Mouse (Mus musculus) liver, adult 2 months (tissue): Measurements from ENCODE around the gene Ano7. TPM values are rescaled to one million over a fixed set of nuclear protein-coding genes. Genes with fewer than 3 reads are reported as not detected.
"Not testable (repeated sequence)": the region's sequence is repeated elsewhere in the genome, so short reads cannot be mapped to it uniquely, and the experiment has no call there.

ENCODE experiments used
- DNase-seq: peaks from one replicate; pipeline ENCODE4 v3.0.0-alpha.2; 2011; ENCODE audit warnings: low read depth, low spot score; ENCODE audit errors: extremely low read depth
- H3K27ac ChIP-seq: fragments of 200-500 bp; replicated peaks from 2 replicates; pipeline ENCODE4 v1.5.1; 2012; ENCODE audit warnings: low read depth, mild to moderate bottlenecking, control low read depth, inconsistent platforms, low read length; ENCODE audit not compliant: insufficient read depth
- H3K27me3 ChIP-seq: fragments of 200-500 bp; 2 replicates; pipeline ENCODE4 v1.6.1; 2012; ENCODE audit warnings: mild to moderate bottlenecking, moderate library complexity, low read length, inconsistent platforms; ENCODE audit not compliant: control insufficient read depth, insufficient read depth
- H3K36me3 ChIP-seq: fragments of 200-500 bp; 2 replicates; pipeline ENCODE4 v1.6.1; 2012; ENCODE audit warnings: low read length, inconsistent platforms; ENCODE audit not compliant: control insufficient read depth, insufficient read depth
- H3K4me1 ChIP-seq: fragments of 200-500 bp; 2 replicates; pipeline ENCODE4 v1.6.1; 2011; ENCODE audit warnings: low read length; ENCODE audit not compliant: control insufficient read depth, insufficient read depth
- H3K4me3 ChIP-seq: fragments of 200-500 bp; 2 replicates; pipeline ENCODE4 v1.5.1; 2011; ENCODE audit warnings: low read depth, mild to moderate bottlenecking, control low read depth, low read length, moderate library complexity; ENCODE audit not compliant: insufficient read depth
- H3K79me2 ChIP-seq: fragments of 200-500 bp; 2 replicates; pipeline ENCODE4 v1.6.1; 2012; ENCODE audit warnings: inconsistent platforms, mild to moderate bottlenecking, low read length, moderate library complexity; ENCODE audit not compliant: control insufficient read depth, insufficient read depth
- H3K9ac ChIP-seq: fragments of 200-500 bp; 2 replicates; pipeline ENCODE4 v1.6.1; 2012; ENCODE audit warnings: low read depth, mild to moderate bottlenecking, control low read depth, inconsistent platforms, low read length
- CTCF ChIP-seq: fragments of 200-500 bp; IDR thresholded peaks from 2 replicates; pipeline ENCODE4 v1.5.1; 2011; ENCODE audit warnings: low read depth, low read length, control low read depth
- POLR2A ChIP-seq: fragments of 200-500 bp; IDR thresholded peaks from 2 replicates; pipeline ENCODE4 v1.6.1; 2011; ENCODE audit warnings: low read length, control low read depth; ENCODE audit not compliant: insufficient read depth; ENCODE audit errors: extremely low read depth
- WGBS: fragments of 180-500 bp; shearing (Covaris S2); methylation state at CpG from one replicate; pipeline ENCODE4 v1.1.7; 2018; 5-methylcytosine and 5-hydroxymethylcytosine counted together
- polyA plus RNA-seq: library from polyadenylated mRNA; depleted of rRNA; stranded (reverse); fragments of >200 nt; gene quantifications from 2 replicates; pipeline ENCODE4 v1.2.3, GENCODE M21; 2012
- total RNA-seq: library from RNA; depleted of rRNA; stranded (reverse); fragments of >200 nt; gene quantifications from 2 replicates; pipeline ENCODE4 v1.2.3, GENCODE M21; 2014

The Ano7 gene
- total and polyA plus RNA-seq, 2 experiments: 0.02 TPM; not detected in 1

DNA sequence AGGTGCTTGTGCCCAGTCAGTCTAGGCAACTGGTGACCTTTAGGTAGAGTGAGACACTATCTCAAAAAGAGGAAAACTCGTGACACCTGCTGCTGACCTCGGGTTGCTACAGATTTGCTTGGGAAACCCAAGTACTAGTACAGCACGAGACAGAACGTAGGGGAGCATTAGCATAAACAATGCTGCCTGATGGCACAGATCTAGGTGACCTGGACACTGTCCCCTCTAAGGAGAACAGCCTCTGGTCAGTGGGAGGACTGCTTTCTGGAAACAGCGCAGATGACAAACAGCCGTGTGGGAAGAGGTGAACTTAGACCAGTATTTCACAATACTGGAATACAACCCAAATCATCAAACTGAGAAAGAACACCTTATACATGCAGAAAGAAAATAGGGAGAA is 58.4 kb downstream of the Ano7 start:
- TF ChIP-seq POLR2A (no peak), CTCF (no peak)
- peak; percentile 92 for DNase-seq
- Histone ChIP-seq H3K27me3 (no peaks in the 10 kb centered on the region), H3K27ac (peak overlapping the region; percentile 51), H3K79me2 (peaks cover 5% of the 10 kb centered on the region; the same call in 1 of the 2 replicates), H3K36me3 (peaks cover 79% of the 10 kb centered on the region), H3K4me1 (peaks cover 13% of the 10 kb centered on the region), H3K4me3 (no peak overlapping the region), H3K9ac (no peak overlapping the region)
- 20% methylated on average over 6 of the region's 6 CpGs for WGBS

DNA sequence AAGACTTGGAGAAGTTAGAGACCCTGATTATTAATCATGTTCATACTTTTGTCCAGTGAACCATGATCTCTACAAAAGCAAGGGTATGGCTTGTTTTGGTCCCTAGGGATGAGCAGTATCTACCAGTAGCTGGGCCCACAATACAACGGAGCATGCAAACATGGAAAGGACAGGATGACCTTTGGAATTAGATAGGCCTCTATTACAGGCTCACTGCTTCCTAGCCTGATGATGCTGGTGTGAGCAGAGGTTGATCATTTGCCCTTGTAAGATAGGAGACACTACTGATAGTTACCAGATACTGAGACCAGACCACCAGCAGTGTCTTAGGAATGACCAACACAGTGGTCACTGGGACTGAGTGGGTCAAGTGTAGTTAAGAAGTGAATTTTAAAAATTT is 65.6 kb downstream of the Ano7 start:
- no peaks in the 10 kb centered on the region for H3K27me3 ChIP-seq
- no peak overlapping the region for H3K9ac ChIP-seq
- H3K4me1 ChIP-seq: peaks cover 28% of the 10 kb centered on the region
- H3K36me3 ChIP-seq: peaks cover 68% of the 10 kb centered on the region
- H3K27ac ChIP-seq: no peak overlapping the region
- WGBS: 19% methylated on average over 1 of the region's 1 CpGs
- peaks cover 30% of the 10 kb centered on the region for H3K79me2 ChIP-seq
- peak; percentile 60 for DNase-seq
- TF ChIP-seq POLR2A: no peak
- no peak overlapping the region for H3K4me3 ChIP-seq

DNA sequence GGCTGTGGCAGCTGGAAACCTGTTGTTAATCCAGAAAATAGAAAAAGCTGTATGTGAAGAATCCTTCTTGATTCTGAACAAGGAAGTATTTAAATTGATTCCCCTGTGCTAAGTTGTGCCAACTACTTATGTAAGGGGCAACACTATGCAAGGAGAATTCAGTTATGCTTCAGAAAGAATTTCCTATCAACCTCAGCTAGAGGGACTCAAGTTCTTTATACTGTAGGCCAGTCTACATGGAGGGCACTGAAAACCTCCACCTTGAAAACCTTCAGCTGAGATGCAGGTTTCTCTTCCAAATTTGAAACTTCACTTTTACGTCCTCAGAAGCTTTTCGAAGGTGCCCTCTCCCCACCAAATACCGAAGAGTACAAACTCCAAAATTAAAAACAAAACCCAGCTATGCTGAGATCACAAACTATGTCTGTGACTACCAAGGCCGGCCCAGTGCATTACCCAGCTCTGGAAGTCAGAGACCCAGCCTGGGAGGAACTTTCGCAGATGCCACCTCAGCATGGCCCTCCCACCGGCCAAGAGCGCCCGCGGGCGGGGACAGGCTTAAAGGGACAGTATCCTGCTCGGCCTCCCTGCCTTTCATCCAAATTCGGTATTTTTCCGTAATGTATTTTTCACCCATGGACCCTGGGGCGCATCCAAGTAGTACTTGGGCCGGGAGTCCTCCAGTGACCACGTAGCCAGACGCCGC is 70.8 kb downstream of the Ano7 start:
- no peaks in the 10 kb centered on the region for H3K27me3 ChIP-seq
- H3K27ac ChIP-seq: peak overlapping the region; percentile 95
- peaks cover 25% of the 10 kb centered on the region for H3K36me3 ChIP-seq
- peak overlapping the region; percentile 89 for H3K4me3 ChIP-seq
- WGBS: under 1% methylated on average over 18 of the region's 18 CpGs
- peaks cover 29% of the 10 kb centered on the region for H3K79me2 ChIP-seq
- no peak for TF ChIP-seq CTCF
- TF ChIP-seq POLR2A: no peak; the same call in 1 of the 2 replicates
- peak overlapping the region; percentile 98 for H3K9ac ChIP-seq
- DNase-seq: peak; percentile 80
- peaks cover 36% of the 10 kb centered on the region for H3K4me1 ChIP-seq

DNA sequence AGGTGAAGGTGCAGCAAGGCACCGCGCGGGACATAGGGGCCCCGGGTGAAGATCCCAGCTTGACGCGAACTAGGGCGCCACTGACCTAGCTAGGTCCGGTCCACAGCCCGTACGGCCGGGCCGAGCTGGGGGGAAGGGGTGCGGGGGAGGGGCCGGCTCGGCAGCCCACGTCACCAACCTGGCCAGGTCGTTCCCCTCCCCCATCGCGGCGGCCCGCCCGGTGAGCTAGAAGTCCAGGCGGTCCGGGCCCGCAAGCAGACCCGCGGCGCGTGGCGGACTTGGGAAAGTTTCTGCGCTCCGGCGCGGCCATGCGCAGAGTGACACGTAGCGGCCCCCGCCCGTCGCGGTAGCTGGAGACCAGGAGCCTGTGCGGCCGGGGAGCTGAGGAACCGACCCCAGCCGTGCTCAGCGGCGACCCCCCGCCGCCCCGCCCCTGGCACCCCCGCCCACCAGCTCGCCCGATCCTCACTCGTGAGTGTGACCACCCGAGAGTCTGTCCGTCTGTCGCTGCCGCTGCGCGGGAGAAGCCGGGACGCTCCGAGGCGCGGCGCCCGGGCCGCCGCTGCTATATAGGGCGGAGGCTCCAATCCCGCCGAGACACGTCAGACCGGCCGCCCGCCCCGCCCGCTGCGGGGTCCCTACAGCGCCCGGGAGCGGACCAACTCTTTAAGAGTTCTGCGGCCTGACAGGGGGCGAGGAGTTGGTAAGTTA is 71.5 kb downstream of the Ano7 start:
- Histone ChIP-seq H3K36me3 (peaks cover 19% of the 10 kb centered on the region), H3K79me2 (peaks cover 31% of the 10 kb centered on the region), H3K27ac (peak overlapping the region; percentile 95), H3K27me3 (no peaks in the 10 kb centered on the region), H3K4me1 (peaks cover 34% of the 10 kb centered on the region), H3K9ac (peak overlapping the region; percentile 98), H3K4me3 (peak overlapping the region; percentile 89)
- peak; percentile 39 for DNase-seq
- TF ChIP-seq CTCF (no peak), POLR2A (peak; percentile 93)
- under 1% methylated on average over 81 of the region's 84 CpGs for WGBS

DNA sequence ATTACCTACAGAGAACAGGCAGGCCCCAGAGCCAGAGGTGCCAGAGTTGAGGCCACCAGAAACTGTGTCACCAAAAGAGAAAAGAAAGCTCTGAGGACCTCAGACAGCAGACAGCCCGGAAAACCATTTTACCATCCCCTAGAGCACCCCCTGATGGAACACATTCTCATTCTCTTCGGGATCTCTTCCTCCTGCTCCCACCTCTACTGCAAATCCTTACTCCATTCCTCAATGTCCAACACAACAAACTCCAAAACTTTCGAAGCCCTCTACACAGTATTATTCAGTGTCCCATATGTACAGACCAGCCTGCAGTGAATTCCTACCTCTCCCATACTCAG is 72.1 kb downstream of the Ano7 start:
- TF ChIP-seq POLR2A (no peak), CTCF (no peak)
- WGBS: 4% methylated on average over 3 of the region's 3 CpGs

DNA sequence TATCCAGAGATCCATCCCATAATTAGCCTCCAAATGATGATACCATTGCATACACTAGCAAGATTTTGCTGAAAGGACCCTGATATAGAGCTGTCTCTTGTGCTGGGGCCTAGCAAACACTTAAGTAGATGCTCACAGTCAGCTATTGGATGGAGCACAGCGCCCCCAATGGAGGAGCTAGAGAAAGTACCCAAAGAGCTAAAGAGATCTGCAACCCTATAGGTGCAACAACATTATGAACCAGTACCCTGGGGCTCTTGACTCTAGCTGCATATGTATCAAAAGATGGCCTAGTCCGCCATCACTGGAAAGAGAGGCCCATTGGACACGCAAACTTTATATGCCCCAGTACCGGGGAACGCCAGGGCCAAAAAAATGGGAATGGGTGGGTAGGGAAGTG is 76.4 kb downstream of the Ano7 start:
- not testable (repeated sequence) for H3K9ac ChIP-seq, H3K79me2 ChIP-seq, H3K4me3 ChIP-seq, H3K27me3 ChIP-seq, DNase-seq, H3K27ac ChIP-seq, H3K36me3 ChIP-seq
- H3K4me1 ChIP-seq: peaks cover 20% of the 10 kb centered on the region
- 91% methylated on average over 5 of the region's 5 CpGs for WGBS

More for the DNA sequence above, 72.1 kb downstream of the Ano7 start:
- no peaks in the 10 kb centered on the region for H3K27me3 ChIP-seq
- peak; percentile 39 for DNase-seq
- peak overlapping the region; percentile 98 for H3K9ac ChIP-seq
- peak overlapping the region; percentile 89 for H3K4me3 ChIP-seq
- H3K27ac ChIP-seq: peak overlapping the region; percentile 95
- peaks cover 31% of the 10 kb centered on the region for H3K79me2 ChIP-seq
- peaks cover 14% of the 10 kb centered on the region for H3K36me3 ChIP-seq
- peaks cover 31% of the 10 kb centered on the region for H3K4me1 ChIP-seq
